Mouse (Mus musculus): ENCODE measurements at regions not wholly inside any gene's neighbourhood (a gene's known extent, or its start where the extent isn't known, plus 50 kb on each side); places are given as distances from the start of the nearest gene placed in this dataset.

- TF ChIP-seq CTCF (IDR thresholded peaks at IDR 0.05; ENCODE audit: low read depth, low read length) = no peak
- TF ChIP-seq POLR2AphosphoS5 (IDR thresholded peaks at IDR 0.05; ENCODE audit: insufficient replicate concordance, low read depth, low read length) = no peak
- TF ChIP-seq GATA1 (IDR thresholded peaks at IDR 0.05; ENCODE audit: borderline replicate concordance, low read length) = no peak
- no peak for TF ChIP-seq TAL1 (conservative IDR thresholded peaks at IDR 0.05; ENCODE audit: low read depth, low read length)
- TF ChIP-seq GATA2 (IDR thresholded peaks at IDR 0.05; ENCODE audit: borderline replicate concordance, low read depth, low read length) = no peak
These were observed 308.6 kb downstream of the Irx2 start for GRCm38 (mm10) chr13:72937246-72937645.

Data from G1E (cell line).